Mouse (Mus musculus): ENCODE measurements at regions not wholly inside any gene's neighbourhood (a gene's known extent, or its start where the extent isn't known, plus 50 kb on each side); places are given as distances from the start of the nearest gene placed in this dataset.

- no peak for TF ChIP-seq GATA1 (IDR thresholded peaks at IDR 0.05; ENCODE audit: low read length)
- no peak for TF ChIP-seq TAL1 (IDR thresholded peaks at IDR 0.05; ENCODE audit: low read length)
These were observed 82.8 kb upstream of the Galnt15 start for GRCm38 (mm10) chr14:31946032-31946431.

Data from erythroblast, embryonic 14.5 days (primary cell).